Mouse (Mus musculus): ENCODE measurements around the gene Nfkbiz. TPM values are rescaled to one million over a fixed set of nuclear protein-coding genes. Genes with fewer than 3 reads are reported as not detected.
A peak's percentile ranks its signal among the peaks of the same experiment; 100 is the strongest.

The Nfkbiz gene
- total and polyA plus RNA-seq, 3 experiments: 1.3 to 2.4 TPM; not detected in 1

- peak; percentile 19; the same call in 1 of the 2 replicates for TF ChIP-seq SIN3A (IDR thresholded peaks at IDR 0.05; ENCODE audit: low read length)
- no peak for TF ChIP-seq ZKSCAN1 (IDR thresholded peaks at IDR 0.05; ENCODE audit: low read depth, low read length)
- no peak for TF ChIP-seq POLR2AphosphoS5 (IDR thresholded peaks at IDR 0.05; ENCODE audit: borderline replicate concordance, low read depth, low read length)
- TF ChIP-seq MYC (IDR thresholded peaks at IDR 0.05; ENCODE audit: low read depth, low read length): no peak
- no peak for TF ChIP-seq E2F4 (IDR thresholded peaks at IDR 0.05; ENCODE audit: borderline replicate concordance, low read depth, low read length)
- no peak for TF ChIP-seq CHD2 (IDR thresholded peaks at IDR 0.05; ENCODE audit: low read length)
- TF ChIP-seq JUND (IDR thresholded peaks at IDR 0.05; ENCODE audit: low read depth, low read length): no peak
- TF ChIP-seq MYB (IDR thresholded peaks at IDR 0.05; ENCODE audit: low read depth, low read length): no peak
Observed at GRCm38 (mm10) chr16:55832617-55833016, 6.1 kb downstream of the Nfkbiz start (continued).

- Histone ChIP-seq H3K4me1 (ENCODE audit: control insufficient read depth in 1 of 2, insufficient read depth in 2 of 2, low read length in 2 of 2) (peaks cover 6 to 14% of the 10 kb centered on the region in 2 experiments), H3K79me2 (ENCODE audit: control insufficient read depth, insufficient read depth, low read length, poor library complexity) (no peaks in the 10 kb centered on the region), H3K9ac (ENCODE audit: control insufficient read depth, low read depth, low read length, poor library complexity, severe bottlenecking) (no peak overlapping the region), H3K27ac (ENCODE audit: control insufficient read depth, low read depth, low read length) (peak overlapping the region; percentile 32; the same call in 1 of the 2 replicates), H3K4me3 (ENCODE audit: control insufficient read depth in 1 of 2, insufficient read depth in 1 of 2, low read depth in 2 of 2, low read length in 2 of 2) (no peak overlapping the region), H3K27me3 (ENCODE audit: control insufficient read depth in 1 of 2, insufficient read depth in 2 of 2, low read length in 2 of 2) (no peaks in the 10 kb centered on the region), H3K9me3 (replicated peaks; ENCODE audit: insufficient read depth, low read length) (no peaks in the 10 kb centered on the region), H3K36me3 (ENCODE audit: control insufficient read depth in 1 of 2, insufficient read depth in 2 of 2, low read length in 2 of 2) (peaks cover 0 to 14% of the 10 kb centered on the region in 2 experiments; a peak in 2 of 4 replicates)
- TF ChIP-seq ELF1 (IDR thresholded peaks at IDR 0.05; ENCODE audit: low read depth, low read length): no peak
- TF ChIP-seq MYB (IDR thresholded peaks at IDR 0.05; ENCODE audit: low read depth, low read length): no peak
- no peak for TF ChIP-seq ETS1 (IDR thresholded peaks at IDR 0.05; ENCODE audit: low read depth, low read length)
- TF ChIP-seq USF2 (IDR thresholded peaks at IDR 0.05; ENCODE audit: borderline replicate concordance in 1 of 2, insufficient read depth in 1 of 2, low read depth in 1 of 2, low read length in 2 of 2): no peak
- TF ChIP-seq HCFC1 (IDR thresholded peaks at IDR 0.05; ENCODE audit: low read depth, low read length): no peak
- no peak for TF ChIP-seq NRF1 (IDR thresholded peaks at IDR 0.05; ENCODE audit: insufficient read depth, low read depth, low read length, poor library complexity, severe bottlenecking)
- TF ChIP-seq GATA1 (IDR thresholded peaks at IDR 0.05; ENCODE audit: low read depth, low read length): no peak
- no peak for TF ChIP-seq POLR2A (IDR thresholded peaks at IDR 0.05; ENCODE audit: control insufficient read depth in 1 of 2, insufficient read depth in 1 of 2, low read depth in 1 of 2, low read length in 2 of 2, poor library complexity in 1 of 2)
- TF ChIP-seq SIN3A (IDR thresholded peaks at IDR 0.05; ENCODE audit: low read length): 0 out of 2 replicates have a peak, but pooled peaks have one; percentile 10
- TF ChIP-seq POLR2AphosphoS2 (IDR thresholded peaks at IDR 0.05; ENCODE audit: low read length): no peak
- 0 out of 2 replicates have a peak, but pooled peaks have one; percentile 27 for TF ChIP-seq RCOR1 (IDR thresholded peaks at IDR 0.05; ENCODE audit: low read depth, low read length)
- peak; percentile 34 to 51; a peak in 3 of 4 replicates for TF ChIP-seq EP300 (IDR thresholded peaks at IDR 0.05; ENCODE audit: low read depth in 1 of 2, low read length in 2 of 2)
- TF ChIP-seq MXI1 (IDR thresholded peaks at IDR 0.05; ENCODE audit: low read depth, low read length): no peak
- DNase-seq (ENCODE audit: low read depth, low spot score): peak; percentile 59
Observed at GRCm38 (mm10) chr16:55832040-55832439, 6.7 kb downstream of the Nfkbiz start.
